Mouse (Mus musculus): ENCODE data around the gene Cmtr1.

Gene Cmtr1

DNA sequence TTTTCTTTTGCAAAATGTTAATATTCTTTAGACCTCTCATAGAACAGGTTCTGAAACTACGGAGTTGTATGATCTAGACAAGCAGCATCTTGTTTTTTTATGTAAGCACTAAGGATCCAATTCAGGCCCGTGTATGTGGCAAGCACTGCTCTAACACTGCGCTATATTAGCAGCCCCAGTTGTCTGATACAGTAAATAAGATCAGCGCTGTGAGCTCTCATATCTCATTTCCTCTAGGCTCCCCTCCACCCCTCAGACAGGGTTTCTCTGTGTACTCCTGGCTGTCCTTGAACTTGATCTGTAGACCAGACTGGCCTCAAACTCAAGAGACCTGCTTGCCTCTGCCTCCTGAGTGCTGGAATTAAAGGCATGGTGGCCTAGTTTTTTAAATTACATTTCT, 8.6 kb downstream of the Cmtr1 start:
- DNase-seq (ENCODE audit: low read depth, low spot score): no peak

DNA sequence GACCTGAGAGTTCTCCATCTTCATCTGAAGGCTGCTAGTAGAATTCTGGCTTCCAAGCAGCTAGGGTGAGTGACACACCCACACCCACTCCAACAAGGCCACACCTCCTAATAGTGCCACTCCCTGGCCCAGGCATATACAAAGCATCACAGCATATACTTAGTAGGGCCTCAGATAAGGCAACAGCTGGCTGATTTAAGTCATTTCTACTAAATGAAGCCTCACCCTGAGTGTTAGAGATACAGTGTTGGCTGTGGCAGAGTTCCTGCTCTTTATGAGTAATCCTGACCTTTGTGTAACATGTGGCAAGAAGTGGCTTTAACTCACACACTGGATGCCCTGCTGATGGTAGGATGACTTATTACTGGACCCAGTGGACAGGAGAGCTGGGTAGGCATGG, 9.5 kb downstream of the Cmtr1 start:
- no peak for DNase-seq (ENCODE audit: low read depth, low spot score)

DNA sequence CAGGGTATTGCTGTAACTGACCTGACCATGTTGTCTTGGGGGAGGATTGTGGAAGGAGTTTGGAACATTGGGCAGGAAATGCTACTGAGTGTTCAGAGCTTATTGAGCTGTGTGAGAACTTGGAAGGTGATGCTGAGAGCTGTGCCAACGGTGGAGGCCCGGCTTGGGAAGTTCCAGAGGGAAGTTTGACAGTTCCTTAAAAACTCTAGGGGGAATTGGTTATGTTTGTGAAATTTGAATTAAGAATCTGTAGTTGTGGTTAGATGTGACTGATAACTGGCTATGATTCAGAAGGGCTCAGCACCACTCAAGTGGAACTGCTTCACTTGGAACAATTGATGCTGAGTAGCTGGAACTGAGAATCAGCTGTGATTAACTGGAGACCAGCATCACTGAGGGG, 10.6 kb downstream of the Cmtr1 start:
- no peak for DNase-seq (ENCODE audit: low read depth, low spot score)

GRCm38 (mm10) chr17:29673325-29673724, 12.9 kb downstream of the Cmtr1 start:
- no peak for DNase-seq (ENCODE audit: low read depth, low spot score)

- DNase-seq (ENCODE audit: low read depth, low spot score): no peak
Observed at GRCm38 (mm10) chr17:29678526-29678925, 18.1 kb downstream of the Cmtr1 start.

DNA sequence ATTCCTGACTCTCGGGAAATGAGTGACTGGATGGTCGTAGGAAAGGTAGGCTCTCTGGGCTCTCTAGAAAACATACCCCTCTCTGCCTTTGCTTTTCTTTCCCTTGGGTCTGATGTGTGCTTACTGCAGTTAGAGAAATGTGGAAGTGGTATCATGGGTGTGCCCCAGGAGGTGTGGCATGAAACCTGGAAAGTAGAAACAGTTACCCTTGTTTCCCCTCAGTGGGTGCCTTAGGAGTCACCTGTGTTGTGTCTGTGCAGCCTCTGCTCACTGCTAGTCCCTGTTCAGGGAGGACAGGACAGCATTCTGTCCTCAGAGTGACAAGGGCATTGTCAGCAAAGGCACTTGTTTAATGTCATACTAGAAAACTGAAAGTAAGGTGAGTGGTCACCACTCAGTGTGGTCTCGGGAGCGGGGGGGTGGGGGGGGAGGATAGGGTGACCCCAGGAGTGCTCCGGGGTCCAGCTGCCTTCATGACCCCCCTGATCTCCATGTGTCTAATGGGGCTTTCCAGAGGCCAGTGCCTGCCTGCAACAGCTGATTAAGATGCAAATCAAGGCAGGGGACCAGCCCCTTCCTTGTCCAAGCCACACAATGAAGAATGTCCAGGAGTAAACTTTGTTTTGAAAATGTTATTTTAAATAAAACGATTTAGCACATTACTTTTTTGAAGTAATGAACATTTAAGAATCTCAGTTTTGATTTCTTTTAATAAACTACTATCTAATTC, 18.8 kb downstream of the Cmtr1 start:
- DNase-seq (ENCODE audit: low read depth, low spot score): no peak

DNA sequence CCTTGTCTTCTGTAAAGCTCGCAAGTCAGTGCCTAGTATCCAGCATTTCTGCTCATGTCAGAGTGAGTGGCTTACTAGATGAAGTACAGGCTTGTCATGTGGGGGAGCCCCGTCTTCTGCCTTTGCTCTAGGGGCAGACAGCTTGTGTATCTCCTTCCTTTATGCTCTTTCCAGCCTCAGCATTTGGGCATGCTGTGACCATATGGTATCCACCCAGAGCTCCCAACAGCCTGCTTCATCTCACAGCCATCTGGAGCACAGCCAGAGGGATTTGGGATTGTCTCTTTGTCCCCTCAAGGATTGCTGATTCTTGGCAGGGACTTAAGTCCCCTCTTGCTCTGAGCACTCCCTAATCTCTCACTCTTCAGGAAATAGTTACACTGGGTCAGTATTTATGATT, 19.8 kb downstream of the Cmtr1 start:
- DNase-seq (ENCODE audit: low read depth, low spot score): no peak

DNA sequence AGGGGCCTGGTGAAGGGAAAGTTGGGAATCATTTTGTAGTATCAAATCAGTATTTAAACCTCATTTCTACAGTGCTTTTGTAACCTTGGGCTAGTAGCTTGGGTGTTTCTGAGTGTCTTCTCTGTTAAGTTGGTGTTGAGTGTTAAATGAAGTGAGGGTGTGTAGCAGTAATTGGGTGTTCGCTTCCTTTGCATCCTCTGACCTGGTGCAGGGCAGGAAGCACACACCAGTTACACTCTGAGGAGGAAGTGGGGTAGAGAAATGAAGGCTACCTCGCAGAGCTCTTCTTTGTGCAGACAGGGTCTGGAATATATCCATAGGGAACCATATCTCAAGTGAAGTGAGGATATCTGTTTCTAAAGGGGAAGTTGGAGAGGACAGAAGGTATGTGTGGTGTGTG, 20.5 kb downstream of the Cmtr1 start:
- no peak for DNase-seq (ENCODE audit: low read depth, low spot score)

DNA sequence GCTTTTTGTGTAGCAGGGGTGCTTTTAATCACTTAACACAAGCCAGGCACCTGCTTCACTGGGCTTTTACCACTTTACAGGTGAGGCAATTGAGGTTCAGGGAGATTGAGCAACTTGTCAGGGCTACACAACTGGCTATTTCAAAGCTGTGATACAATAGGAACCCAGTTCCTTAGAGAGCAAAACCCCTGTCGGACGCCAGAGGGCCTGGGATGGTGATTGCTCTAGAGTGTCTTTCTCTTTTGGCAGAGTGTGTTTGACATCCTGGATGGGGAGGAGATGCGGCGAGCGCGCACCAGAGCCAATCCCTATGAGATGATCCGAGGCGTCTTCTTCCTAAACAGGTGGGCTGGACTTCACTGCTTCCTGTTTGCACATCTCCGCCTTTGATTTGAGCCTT, 21.3 kb downstream of the Cmtr1 start:
- DNase-seq (ENCODE audit: low read depth, low spot score): no peak

- DNase-seq (ENCODE audit: low read depth, low spot score): no peak
Observed at GRCm38 (mm10) chr17:29682261-29682660, 21.9 kb downstream of the Cmtr1 start.

DNA sequence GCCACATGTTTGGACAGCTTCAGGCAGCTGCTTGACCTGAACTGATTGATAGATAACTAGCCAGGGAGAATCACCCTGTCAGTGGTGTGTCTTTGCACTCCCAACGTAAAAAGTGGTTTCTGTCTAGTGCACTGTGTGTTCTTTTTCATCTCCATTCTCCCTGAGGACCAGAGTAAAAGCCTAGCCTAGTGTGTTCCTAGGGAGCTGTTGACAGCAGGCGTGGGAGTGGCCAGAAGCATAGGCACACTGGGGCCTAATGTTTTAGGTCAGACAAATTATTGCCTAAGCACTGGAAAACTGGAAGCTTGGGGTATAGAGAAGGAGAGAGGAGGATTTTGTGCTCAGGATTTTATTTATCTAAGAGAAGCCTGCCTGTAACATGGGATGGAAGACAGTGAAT, 22.7 kb downstream of the Cmtr1 start:
- no peak for DNase-seq (ENCODE audit: low read depth, low spot score)

GRCm38 (mm10) chr17:29684275-29684674, 23.9 kb downstream of the Cmtr1 start:
- DNase-seq (ENCODE audit: low read depth, low spot score): no peak

DNA sequence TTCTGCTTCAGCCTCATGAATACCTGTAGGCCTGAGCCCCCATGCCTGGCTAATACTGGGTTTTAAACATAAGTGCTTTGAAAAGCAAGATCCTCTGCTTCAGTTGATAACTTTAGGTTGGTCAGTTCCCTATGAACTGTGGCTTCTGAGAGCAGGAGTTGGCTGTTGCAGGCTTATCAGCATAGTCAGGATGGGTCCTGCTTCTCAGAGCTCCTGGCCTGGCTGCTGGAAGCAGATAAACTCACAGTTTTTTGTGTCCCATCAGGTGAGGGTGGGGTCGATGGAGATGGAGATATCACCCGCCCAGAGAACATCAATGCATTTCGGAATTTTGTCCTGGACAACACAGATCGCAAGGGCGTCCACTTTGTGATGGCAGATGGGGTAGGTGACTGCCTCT, 26.4 kb downstream of the Cmtr1 start:
- no peak for DNase-seq (ENCODE audit: low read depth, low spot score)

DNA sequence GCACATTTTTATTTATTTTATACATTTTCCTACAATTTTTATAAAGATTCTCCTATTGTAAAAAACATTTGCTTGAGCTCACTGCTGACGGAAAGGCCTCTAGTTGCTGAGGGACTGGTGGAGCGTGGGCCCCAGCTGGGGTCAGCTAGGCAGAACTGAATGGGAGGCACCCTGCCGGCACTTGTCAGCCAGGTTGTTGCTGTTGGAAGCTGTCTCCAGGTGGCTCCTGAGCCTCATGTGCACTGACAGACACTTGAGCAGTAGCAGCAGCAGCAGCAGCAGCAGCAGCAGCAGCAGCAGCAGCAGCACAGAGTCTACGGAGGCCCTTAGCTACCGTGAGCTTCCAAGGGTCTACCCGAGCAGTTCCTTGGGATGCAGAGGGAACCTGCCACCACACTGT, 27.0 kb downstream of the Cmtr1 start:
- DNase-seq (ENCODE audit: low read depth, low spot score): no peak

GRCm38 (mm10) chr17:29688610-29689009, 28.2 kb downstream of the Cmtr1 start:
- no peak for DNase-seq (ENCODE audit: low read depth, low spot score)

DNA sequence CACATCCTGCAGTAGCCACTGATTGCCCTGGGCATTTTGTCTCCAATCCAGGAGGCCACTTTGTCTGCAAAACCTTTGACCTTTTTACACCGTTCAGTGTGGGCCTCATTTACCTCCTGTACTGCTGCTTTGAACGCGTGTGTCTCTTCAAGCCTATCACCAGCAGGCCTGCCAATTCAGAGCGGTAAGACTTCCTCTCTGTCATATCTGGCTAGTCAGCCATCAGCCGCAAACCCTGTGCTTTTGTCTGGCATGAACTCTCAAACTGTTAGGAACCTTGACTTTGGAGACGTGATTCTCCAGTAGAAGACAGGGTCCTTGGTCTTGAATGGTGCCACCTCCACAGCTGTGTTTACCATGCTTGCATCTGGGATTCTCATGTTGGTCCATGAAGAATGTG, 29.9 kb downstream of the Cmtr1 start:
- no peak for DNase-seq (ENCODE audit: low read depth, low spot score)

DNA sequence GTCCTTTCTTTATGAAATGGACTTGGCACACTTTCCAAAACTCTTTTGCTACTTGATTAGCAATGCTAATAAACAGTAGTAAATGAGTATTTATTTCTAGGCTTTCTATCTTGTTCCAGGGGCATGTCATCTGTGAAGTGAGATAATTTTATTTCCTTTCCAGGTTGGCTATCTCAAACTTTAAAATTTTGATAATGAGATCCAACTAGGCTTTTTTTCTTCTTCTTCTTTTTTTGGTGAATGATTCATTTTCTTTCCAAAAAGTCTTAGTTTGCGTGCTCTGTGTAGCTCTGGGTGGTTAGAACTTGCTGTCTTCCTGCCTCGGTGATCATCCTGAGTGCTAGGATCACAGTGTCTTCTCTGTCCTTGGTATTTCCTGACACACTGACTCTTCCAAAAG, 32.4 kb downstream of the Cmtr1 start:
- no peak for DNase-seq (ENCODE audit: low read depth, low spot score)

- DNase-seq (ENCODE audit: low read depth, low spot score): no peak
Observed at GRCm38 (mm10) chr17:29693571-29693970, 33.2 kb downstream of the Cmtr1 start.

- no peak for DNase-seq (ENCODE audit: low read depth, low spot score)
Observed at GRCm38 (mm10) chr17:29694516-29694915, 34.1 kb downstream of the Cmtr1 start.

GRCm38 (mm10) chr17:29696940-29697339, 36.5 kb downstream of the Cmtr1 start:
- no peak for DNase-seq (ENCODE audit: low read depth, low spot score)

- no peak for DNase-seq (ENCODE audit: low read depth, low spot score)
Observed at GRCm38 (mm10) chr17:29698421-29698820, 38.0 kb downstream of the Cmtr1 start.

- no peak for DNase-seq (ENCODE audit: low read depth, low spot score)
Observed at GRCm38 (mm10) chr17:29700573-29700972, 40.2 kb downstream of the Cmtr1 start.

- DNase-seq (ENCODE audit: low read depth, low spot score): no peak
Observed at GRCm38 (mm10) chr17:29702938-29703710, 42.7 kb downstream of the Cmtr1 start.

Measured in forelimb bud, embryonic 11.5 days (tissue).